Mouse (Mus musculus) erythroblast, embryonic 14.5 days (primary cell): ENCODE measurements around the gene Tph1.

Experiments used
- GATA1 ChIP-seq: IDR thresholded peaks from 2 replicates; pipeline ENCODE4 v1.6.1; 2012; ENCODE audit warnings: low read length, inconsistent platforms, mixed read lengths
- TAL1 ChIP-seq: IDR thresholded peaks from 3 replicates; pipeline ENCODE4 v1.6.1; 2012; ENCODE audit warnings: low read length, inconsistent platforms, mixed read lengths

- TF ChIP-seq TAL1: no peak
- TF ChIP-seq GATA1: no peak
Measured at GRCm38 (mm10) chr7:46643172-46643571, 29.2 kb downstream of the Tph1 start.
